Mouse (Mus musculus) adrenal gland (tissue): ENCODE results near the gene Dse.

Source experiments
- intact Hi-C: fragments of 180-260 bp; cut with DNase I; formaldehyde crosslinking; loops from one replicate; pipeline ENCODE4 v1.15.1; 2025

The Dse gene

DNA sequence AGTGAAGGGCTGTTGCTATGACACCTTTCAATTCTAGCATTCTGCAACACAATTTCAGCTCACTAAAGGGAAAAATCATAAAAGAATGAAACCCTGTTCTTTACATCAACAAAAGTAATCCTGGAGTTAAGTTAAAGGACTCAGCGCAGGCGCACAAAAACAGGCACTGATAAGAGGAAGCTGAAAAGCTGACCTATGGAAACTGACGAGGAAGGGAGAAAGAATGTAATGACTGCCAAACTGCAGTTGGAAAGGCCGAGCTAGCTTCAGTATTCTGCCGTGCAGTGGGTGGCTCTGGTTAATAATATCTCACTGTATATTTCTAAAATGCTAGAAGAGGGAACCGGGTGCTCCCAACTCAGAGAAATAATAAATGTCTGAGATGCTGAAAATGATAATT, 69.5 kb downstream of the Dse start:
- intact Hi-C loops: no loop called here

DNA sequence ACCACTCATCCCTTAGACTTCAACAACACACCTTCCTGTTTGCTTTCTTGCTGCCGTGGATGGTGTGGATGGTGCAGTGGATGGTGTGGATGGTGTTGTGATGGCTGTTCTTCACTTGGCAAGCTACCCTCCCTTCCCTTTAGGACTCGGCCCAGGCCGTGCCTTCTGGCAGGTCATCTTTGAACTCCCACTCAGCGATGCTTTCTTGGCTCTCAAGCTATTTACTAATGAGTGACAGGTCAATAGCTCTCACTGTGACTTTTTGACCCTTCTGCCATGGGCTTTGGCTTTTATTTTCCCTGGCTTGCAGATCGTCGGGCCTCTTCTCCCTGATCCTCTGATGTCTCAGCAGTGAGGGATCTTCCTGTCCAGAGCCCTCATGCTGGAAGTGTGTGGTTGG, 71.1 kb downstream of the Dse start:
- intact Hi-C loops: no loop called here

DNA sequence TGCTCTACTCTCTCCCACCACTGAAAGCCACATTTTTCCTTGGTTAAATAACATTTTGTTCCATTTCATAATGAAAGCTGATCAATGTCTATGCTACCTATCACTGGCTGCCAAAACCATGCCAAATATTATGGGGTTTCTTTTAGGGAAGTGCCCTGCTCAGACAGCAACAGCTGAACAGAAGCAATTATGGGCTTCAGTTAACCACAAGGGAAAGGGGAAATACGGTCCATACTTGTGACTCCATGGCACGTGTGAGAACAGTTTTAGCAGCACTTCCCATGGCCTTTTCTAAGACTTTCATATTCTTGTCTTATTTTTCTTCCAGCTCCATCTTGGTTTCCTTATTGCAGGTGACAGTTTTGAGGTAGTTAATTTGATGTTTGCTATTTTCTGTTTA, 76.2 kb downstream of the Dse start:
- intact Hi-C loops: no loop called here

DNA sequence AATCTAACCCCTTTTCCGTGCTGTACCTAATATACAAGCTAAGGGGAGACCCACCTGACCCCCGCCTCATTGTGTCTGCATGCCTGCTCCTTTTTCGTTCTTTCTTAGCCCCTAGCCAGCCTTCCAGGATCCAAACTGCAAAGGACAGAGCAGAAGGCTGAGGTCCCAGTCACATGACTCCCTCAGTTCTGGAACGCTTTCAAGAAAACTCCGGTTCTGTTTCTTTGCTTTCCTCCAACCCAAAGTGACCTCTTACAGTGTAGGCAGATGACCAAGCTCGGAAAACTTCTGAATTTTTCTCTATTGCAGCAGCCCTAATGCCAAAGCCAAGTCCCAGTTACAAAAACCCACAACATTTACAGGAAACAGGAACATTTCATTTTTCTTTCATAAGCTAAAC, 79.1 kb downstream of the Dse start:
- intact Hi-C loops: no loop called here

DNA sequence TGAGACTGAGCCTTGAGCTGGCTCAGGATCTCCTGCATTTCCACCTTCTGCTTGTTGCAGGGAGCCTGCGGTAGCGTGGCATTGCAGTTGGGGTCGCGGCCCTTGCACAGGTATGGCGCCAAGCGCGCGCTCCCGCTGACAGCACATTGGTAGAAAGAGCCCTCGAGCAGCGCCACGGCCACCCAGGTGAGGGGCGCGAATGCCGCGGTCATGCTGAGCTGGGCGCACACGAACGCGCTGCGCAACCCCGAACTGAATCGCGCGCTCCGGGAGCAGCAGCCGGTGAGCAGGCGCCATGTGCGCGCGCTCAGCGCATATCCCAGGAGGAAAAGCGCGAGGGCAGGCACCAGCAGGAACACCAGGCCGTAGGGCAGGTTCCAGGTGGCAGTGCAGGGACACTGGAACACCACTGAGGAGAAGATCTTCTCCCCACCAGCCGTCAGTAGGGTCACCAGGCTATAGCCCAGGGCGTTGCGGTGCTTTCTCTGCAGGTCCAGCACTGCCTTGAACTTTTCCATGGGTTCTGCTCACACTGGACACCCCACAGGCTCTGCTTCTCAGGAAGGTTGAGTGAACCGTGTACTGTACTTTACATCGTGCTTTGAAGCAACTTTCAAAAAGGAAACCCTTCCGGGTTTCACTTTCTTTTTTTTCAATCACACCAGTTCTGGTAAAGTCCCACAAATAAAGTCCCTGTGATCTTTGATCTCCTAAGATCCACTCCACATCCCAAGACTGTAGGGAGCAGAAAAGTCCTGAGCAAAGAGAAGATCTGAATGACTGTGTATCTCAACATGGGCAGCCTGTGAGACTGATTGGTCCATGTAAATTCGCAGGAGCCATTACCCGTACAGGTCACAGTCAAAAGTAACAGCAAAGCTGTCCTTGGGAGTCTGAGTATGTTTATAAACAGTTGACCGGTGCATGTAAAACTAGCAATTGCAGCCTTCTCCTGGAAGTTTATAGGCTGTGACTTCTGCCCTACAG, 79.8 kb downstream of the Dse start, which contains the start of gene Calhm6:
Gene Calhm6, minus strand, starts transcription at position 593 of the 987 bp plus-strand sequence.
- intact Hi-C loops: no loop called here

DNA sequence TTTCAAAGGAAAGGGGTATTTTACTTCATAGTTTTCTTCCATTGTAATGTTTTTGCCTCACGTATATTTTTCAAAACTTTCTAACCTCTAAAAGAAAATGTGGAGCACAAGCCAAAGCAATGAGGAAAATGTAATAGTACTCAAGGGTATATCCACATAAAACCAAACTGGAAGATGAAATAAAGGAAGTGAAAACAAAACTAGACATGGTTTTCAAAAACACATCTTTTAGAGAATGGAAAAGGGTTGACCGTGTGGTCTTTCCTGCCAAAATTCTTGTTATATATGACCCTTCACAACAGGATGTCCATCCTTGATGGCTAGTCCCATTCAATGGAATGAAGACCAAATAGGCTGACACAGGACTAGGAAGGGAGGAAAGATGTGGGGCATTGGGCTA, 89.1 kb downstream of the Dse start:
- intact Hi-C loops: no loop called here

DNA sequence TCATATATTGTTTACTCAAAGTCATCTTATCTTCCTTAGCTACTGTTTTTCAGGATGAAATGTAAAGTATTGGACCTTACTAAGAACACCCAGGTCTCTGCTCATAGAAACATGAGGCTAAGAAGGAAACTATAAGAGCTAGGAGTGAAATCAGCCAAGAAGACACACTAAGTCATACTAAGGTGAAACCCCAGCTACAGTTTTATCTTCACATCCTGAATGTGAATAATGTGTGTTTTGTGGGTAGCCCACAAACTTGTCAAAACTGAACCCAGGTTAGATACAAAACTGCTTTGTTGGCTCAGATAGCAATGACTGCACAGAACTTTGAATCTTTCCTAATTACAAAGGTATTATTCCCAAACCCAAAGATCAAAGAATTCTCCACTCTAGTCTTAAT, 89.7 kb downstream of the Dse start:
- intact Hi-C loops: no loop called here

DNA sequence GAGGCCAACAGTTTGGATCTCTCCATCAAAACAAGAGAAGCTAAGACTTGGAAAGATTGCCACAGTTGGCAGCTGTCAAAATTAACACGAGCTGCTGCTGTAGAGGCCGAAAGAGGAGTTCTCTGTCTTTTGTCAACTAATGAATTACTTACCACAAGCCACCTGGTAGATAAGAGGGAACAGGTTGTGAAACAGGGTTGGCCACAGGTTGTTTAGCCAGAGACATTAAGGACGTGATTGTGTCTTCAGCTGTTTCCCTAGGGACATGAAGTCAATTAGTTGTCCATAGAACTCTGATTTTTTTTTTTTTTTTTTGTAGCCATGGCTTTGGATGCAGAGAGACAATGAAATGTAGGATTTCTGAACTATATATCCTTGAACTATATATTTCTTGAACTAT, 90.4 kb downstream of the Dse start:
- intact Hi-C loops: no loop called here

DNA sequence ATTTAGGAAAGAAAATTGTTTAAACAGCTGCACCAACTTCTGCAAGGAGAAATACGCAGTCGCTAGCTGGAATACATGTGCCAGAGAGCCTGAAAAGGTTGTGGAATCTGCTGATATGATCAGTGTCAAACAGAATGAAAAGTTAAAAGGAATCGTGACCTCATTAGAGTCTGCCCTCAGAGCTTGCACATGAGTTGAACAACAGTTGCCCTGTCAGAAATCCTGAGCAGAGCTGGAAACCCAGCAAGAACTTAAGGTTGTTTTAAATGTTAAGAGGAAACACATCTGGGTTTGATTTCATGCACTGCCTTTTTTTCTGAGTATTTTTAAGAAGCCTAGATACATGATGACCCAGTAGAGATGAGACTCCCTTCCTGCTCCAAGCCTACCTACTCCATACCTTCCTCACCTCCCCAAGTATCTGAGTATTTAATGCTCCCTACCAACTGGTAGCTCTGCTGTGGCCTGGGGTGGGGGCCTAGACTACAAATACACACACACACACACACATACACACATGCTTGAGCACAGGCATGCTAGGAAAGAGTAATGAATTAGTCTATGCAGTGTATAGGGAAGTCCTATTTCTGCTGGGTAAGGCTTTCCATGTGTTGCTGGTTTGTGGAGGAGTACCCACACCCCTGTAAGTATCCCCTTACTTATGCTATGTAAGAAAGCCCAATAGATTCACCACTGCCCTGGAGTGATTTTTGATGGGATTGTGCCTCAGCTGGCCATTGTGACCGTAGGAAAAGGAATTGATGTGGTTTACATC, 95.4 kb downstream of the Dse start:
- intact Hi-C loops: no loop called here

DNA sequence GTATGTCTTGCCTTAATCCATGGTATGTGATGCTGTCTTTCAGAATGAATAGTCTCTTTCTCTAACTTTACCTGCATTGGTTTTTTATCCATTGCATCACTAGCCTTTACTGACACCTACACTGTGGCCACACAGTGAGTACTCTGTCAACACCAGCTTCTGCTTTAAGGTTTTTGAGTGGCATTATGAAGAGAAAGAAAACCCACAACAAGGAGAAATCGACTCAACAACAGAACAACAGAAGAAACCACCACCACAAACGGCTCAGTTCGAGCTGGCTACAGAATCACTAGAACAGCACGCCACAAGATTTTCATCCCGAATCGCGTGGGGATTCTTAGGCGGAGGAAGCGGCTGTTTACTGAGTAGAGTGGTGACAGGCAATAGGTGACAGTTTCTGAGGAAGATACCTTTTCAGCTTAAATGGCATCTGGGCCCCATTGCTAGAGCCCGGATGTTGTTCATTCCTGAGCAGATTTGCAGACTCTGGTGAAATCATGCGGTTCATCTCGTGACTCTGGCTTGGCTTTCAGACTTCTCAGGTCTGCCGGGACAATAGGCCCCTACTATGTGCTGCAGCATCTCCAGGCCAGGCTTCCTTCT, 96.6 kb downstream of the Dse start:
- intact Hi-C loops: no loop called here
